Mouse (Mus musculus): ENCODE measurements around the gene Mpdu1. TPM values are rescaled to one million over a fixed set of nuclear protein-coding genes. Genes with fewer than 3 reads are reported as not detected.

The Mpdu1 gene
- total RNA-seq, 1 experiment from 2014 or later: 56.3 TPM

- no peak for ATAC-seq (replicated peaks; ENCODE audit: insufficient number of reproducible peaks, low FRiP score, low TSS enrichment, poor library complexity, severe bottlenecking)
Measured at GRCm38 (mm10) chr11:69693421-69693965, 31.1 kb upstream of the Mpdu1 start.

DNA sequence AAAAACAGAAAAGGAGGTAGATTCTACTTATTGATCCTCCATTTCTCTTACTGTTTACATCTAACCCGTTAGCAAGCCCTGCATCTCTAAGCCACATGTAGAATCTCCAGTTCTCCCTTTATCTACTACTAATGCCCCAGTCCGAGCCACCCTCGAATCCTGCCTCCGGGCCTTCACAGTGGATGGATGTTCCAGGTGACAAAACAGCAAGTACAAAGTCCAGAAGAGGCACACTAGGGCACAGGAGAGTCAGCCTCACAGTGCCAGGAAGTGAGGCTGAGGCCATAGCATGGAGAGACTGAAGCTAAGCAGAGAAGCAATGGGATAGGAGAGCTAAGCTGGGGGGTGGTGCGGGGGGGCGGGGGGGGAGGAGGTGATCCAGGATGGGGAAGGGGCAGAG lies 30.4 kb upstream of the Mpdu1 start:
- ATAC-seq (replicated peaks; ENCODE audit: insufficient number of reproducible peaks, low FRiP score, low TSS enrichment, poor library complexity, severe bottlenecking): no peak

- peak; percentile 92 for ATAC-seq (replicated peaks; ENCODE audit: insufficient number of reproducible peaks, low FRiP score, low TSS enrichment, poor library complexity, severe bottlenecking)
Measured at GRCm38 (mm10) chr11:69692196-69692811, 29.9 kb upstream of the Mpdu1 start.

DNA sequence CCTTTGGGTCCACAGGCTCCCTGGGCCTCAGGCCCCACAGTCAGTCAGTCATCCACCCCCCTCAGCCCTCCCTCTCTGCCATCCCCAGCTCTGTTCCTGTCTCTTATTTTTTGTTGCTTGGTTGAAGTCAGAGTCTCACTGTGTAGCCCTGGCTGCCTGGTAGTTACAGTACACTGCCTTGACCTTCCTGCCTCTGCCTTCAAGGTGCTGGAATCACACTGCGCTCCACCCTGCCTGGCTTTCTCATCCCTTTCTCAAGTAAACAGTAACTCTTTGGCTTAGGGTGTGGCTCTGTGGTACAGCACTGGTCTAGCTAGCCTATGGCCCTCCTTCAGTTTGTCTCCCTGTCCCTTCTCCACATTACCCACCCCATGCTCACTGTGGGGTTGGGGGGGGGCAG lies 27.4 kb upstream of the Mpdu1 start:
- no peak for ATAC-seq (replicated peaks; ENCODE audit: insufficient number of reproducible peaks, low FRiP score, low TSS enrichment, poor library complexity, severe bottlenecking)

GRCm38 (mm10) chr11:69687061-69687460 lies 24.6 kb upstream of the Mpdu1 start:
- ATAC-seq (replicated peaks; ENCODE audit: insufficient number of reproducible peaks, low FRiP score, low TSS enrichment, poor library complexity, severe bottlenecking): no peak

GRCm38 (mm10) chr11:69686377-69686776 lies 23.9 kb upstream of the Mpdu1 start:
- ATAC-seq (replicated peaks; ENCODE audit: insufficient number of reproducible peaks, low FRiP score, low TSS enrichment, poor library complexity, severe bottlenecking): no peak

DNA sequence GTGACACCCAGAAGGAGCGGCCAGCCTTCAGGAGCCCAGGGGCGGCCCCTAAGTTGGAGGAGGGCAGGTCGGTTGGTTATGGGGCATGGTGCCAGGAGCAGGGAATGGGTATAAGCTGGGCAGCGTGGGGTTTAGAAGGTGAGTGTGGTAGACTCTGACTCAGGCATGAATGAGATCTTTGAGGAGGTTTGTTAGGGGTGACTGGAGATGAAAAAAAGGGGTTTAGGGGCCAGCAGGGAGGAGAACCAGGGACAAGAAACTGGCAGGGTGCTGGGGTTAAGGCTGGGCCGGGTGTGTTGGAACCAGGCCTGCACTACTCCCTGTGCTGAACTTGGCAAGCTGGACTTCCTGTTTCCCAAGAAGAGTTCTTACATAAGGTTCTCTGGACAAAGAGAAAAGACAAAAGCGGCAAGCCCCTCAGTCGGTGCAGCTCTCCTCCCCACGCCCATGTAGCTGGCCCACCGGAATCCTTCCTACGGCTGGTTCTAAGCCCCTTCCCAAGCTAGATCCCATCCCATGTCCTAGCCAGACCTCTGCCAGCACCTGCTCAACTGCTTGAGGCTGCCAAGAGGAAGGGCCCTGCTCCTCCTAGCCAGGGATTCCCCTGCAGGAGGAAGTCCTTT lies 23.2 kb upstream of the Mpdu1 start, which contains the start of gene Tnfsf13:
Gene Tnfsf13, minus strand, starts transcription at position 259 of the 623 bp plus-strand sequence.
- no peak for ATAC-seq (replicated peaks; ENCODE audit: insufficient number of reproducible peaks, low FRiP score, low TSS enrichment, poor library complexity, severe bottlenecking)

- ATAC-seq (replicated peaks; ENCODE audit: insufficient number of reproducible peaks, low FRiP score, low TSS enrichment, poor library complexity, severe bottlenecking): no peak
Measured at GRCm38 (mm10) chr11:69684936-69685335, 22.5 kb upstream of the Mpdu1 start.

- no peak for ATAC-seq (replicated peaks; ENCODE audit: insufficient number of reproducible peaks, low FRiP score, low TSS enrichment, poor library complexity, severe bottlenecking)
Measured at GRCm38 (mm10) chr11:69684128-69684745, 21.8 kb upstream of the Mpdu1 start.

DNA sequence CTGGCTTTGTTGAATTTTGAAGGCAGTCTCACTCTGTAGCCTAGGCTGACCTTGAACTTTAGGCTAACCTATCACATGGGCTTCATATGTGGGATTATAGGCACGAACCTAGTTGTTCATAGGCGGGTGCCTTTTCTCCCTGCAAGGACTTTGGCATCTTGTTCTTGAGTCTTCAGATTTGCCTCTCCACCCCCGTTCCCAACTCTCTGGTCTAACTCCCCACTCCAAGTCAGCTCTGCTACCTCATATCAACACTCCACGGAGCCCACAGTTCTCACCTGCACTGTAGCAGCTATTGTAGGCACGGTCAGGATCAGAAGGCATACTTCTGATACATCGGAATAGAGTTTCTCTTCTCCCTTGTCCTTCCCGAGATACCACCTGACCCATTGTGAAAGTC lies 21.1 kb upstream of the Mpdu1 start:
- ATAC-seq (replicated peaks; ENCODE audit: insufficient number of reproducible peaks, low FRiP score, low TSS enrichment, poor library complexity, severe bottlenecking): no peak

- peak; percentile 50 for ATAC-seq (replicated peaks; ENCODE audit: insufficient number of reproducible peaks, low FRiP score, low TSS enrichment, poor library complexity, severe bottlenecking)
Measured at GRCm38 (mm10) chr11:69682840-69683533, 20.5 kb upstream of the Mpdu1 start.

DNA sequence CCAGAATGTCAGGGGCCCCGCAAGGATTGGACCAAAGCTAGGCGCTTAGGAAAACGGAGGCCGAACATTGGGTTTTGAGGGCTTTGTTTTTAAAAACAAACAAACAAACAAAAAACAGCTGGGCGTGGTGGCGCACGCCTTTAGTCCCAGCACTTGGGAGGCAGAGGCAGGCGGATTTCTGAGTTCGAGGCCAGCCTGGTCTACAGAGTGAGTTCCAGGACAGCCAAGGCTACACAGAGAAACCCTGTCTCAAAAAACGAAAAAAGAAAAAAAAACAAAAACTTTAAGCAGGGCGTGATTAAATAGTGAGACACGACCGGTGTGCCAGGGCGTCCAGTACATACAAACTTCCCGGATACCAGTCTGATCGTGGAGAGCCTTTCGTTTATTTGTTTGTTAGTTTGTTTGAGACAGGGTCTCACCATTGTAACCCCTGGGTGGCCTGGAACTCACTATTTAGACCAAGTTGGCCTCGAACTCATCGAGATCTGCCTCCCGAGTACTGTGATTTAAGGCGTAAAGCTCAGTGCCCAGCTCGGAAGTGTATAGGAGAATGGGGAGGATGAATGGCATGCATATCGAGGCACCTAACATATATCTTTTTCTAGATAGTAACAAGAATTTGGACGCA lies 19.9 kb upstream of the Mpdu1 start:
- ATAC-seq (replicated peaks; ENCODE audit: insufficient number of reproducible peaks, low FRiP score, low TSS enrichment, poor library complexity, severe bottlenecking): no peak

- peak; percentile 84 for ATAC-seq (replicated peaks; ENCODE audit: insufficient number of reproducible peaks, low FRiP score, low TSS enrichment, poor library complexity, severe bottlenecking)
Measured at GRCm38 (mm10) chr11:69681314-69682208, 19.1 kb upstream of the Mpdu1 start, which contains the start of gene Senp3. TSS of gene Senp3 (minus strand) at chr11:69682084.

DNA sequence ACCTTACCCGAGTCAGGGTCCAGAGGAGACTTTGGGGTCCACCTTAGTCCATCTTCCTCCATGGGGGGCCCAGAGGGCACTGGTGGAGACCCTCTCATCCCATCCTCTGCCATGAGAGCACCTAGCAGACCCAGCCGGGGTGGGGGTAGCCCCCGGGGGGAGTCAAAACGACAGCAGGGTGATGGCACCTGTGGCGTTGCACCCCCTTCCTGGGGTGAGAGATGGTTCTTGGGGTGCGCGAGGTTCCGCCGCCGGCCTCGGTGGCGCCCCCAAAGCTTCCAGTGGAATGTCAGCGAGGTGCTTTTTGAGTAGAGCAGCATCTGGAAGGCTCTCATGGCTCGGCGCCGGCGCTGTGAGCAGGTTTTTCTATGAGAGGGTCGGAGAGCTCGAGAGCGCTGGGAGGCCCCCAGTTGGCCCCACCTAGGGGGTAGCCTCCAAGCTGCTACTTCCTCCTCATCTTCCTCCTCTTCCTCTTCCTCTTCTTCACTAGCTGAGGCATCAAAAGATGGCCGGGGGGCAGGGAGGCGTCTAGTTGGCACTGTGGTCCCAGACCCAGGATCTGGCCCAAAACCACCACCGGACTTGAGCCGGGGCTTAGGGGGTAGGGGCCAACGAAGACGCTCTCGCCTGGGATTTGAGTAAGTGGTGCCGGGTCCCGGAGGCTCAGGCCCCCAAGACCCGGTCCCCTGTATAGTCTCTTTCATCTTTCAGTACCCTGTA lies 17.9 kb upstream of the Mpdu1 start:
- no peak for ATAC-seq (replicated peaks; ENCODE audit: insufficient number of reproducible peaks, low FRiP score, low TSS enrichment, poor library complexity, severe bottlenecking)

- ATAC-seq (replicated peaks; ENCODE audit: insufficient number of reproducible peaks, low FRiP score, low TSS enrichment, poor library complexity, severe bottlenecking): no peak
Measured at GRCm38 (mm10) chr11:69679144-69679543, 16.7 kb upstream of the Mpdu1 start.

DNA sequence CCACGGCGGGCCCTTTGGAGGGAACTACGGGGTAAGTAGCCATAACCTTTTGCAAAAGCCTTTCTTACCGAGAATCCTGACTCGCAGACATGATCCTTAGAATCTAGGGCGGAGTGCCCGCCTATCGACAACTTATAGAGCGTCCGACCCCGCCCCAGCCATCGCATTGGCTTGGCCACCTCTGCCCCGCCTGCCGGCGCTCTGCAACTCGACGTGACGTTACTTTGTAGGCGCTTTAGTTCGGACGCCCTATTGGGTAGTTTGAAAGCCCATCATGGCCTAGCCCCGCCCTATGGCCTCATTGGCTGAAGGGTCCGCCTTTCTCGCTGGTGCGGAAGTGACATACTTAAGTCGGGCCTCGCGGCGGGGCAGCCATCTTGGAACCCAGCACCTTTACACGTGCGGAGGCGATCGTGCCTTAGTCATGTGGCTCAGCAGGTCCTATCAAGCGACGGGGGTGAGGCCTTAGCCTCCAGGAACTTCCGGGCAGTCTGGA lies 9.8 kb upstream of the Mpdu1 start, which contains the start of gene Eif4a1:
Gene Eif4a1, minus strand, starts transcription at position 213 of the 496 bp plus-strand sequence.
- peak; percentile 85 for ATAC-seq (replicated peaks; ENCODE audit: insufficient number of reproducible peaks, low FRiP score, low TSS enrichment, poor library complexity, severe bottlenecking)

DNA sequence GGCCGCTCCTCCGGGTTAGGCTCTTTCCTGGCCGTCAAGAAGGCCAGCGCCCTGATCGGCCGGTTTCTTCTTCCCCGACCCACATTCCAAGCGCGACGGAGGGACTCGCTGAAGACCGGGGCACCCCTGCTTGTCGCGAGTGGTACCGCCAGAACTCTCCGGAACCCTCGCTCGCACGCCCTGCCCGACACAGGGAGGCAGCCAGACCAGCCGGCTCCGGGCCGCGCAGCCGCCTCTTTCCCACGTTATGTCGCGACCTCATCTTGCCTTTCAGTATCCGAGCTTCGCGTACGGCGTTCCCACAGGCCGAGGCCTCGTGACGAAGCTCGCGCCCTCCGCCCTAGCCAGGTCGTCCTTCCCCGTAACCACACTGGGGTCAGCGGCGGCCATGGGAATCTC lies 9.3 kb upstream of the Mpdu1 start:
- ATAC-seq (replicated peaks; ENCODE audit: insufficient number of reproducible peaks, low FRiP score, low TSS enrichment, poor library complexity, severe bottlenecking): no peak

Data from monocyte, adult 5-6 weeks (primary cell).